Mouse (Mus musculus) spleen, postnatal 10 days (tissue): ENCODE results near the gene Mid1.
"Not testable (repeated sequence)": the region's sequence is repeated elsewhere in the genome, so short reads cannot be mapped to it uniquely, and the experiment has no call there.

Source experiments
- DNase-seq, 2 experiments: peaks; one replicate each; pipeline ENCODE4 v3.0.0; 2021 to 2022; ENCODE audit warnings: low spot score in 2 of 2

Gene Mid1

DNA sequence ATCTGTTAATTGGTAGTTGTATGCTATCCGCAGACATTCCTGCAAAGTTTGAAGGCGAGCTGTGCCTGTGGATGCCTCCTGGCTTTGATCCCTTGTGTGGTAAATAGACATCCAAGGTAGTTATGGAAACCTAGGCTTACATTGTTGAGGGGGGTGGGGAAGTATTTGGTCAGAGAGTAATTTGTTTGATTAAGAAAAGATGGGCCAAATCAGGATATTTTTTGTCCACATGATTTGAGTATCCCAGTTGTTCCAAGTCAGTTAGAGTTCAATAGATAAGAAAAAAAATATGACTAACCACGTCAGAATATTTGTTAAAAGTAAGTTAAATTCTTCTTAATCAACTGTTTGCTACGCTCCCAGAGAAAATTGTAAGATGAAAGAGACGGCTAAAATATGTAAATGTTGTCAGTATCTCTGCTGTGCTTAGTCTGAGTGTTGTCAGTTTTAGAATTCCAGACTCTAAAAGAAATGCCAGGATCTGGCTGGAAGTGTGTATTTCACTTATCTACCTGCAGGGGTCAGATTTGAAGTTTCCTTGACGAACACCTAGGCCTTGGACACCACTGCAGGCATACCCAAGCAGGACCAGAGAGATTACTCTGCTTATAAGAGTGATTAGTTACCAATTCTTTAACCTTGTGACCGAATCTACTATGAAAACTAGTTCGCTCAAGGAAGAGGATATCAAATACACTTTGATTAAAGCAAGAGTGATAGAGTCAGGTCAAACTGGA, 198.7 kb downstream of the Mid1 start:
- DNase-seq, result no peak

DNA sequence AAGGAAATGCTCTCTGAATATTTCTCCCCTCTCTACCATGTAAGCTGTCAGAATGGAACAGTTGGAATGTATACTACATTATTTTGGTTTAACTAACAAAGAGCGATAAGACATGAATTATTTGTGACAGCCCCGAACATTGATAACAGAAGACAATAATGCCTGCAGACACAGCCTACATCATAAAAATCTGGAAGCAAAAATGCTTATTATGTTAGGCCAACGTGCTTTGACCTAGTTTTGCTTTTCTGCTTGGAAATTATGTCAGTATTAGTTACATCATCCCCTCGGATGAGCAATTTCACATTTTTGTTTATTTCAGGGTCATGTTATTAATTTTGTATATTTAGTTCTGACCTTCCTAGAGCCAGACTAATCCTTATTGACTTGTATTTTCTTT, 205.5 kb downstream of the Mid1 start:
- no peak for DNase-seq

DNA sequence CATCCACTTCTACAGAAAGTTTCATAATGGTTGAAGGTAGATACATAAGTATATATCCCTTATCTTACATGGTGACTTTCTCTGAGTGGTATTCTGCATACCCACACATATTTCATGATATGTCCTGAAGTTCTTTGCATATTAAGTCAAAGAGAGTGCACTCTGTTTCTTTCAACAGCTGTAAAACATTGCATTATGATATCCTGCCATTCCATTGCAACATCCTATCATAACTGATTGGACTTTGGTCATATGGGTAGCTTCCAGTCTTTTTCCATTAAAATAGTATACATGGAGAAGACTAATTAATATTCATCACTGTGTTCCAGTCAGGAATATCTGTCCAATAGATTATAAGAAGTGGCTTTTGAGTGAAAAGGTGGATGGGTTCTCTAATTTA, 207.1 kb downstream of the Mid1 start:
- no peak for DNase-seq

DNA sequence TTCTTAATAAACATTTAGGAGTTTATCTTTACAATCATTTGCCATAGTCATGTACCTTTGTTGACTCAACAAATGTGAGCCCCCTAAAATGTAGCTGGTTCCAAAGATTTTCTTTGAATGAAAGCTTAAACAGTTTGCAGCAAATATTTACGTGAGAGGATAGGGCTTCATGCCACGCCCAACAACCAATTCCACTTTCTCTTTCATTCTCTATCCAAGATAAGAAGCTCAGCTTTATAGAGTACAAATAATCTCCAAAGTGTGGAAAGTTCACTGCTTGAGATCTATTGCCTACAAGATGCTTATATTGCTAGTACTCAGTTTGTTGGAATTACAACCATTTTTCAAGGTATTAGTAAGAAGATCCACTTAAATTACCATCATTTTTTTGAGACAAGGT, 207.6 kb downstream of the Mid1 start:
- DNase-seq, result no peak

DNA sequence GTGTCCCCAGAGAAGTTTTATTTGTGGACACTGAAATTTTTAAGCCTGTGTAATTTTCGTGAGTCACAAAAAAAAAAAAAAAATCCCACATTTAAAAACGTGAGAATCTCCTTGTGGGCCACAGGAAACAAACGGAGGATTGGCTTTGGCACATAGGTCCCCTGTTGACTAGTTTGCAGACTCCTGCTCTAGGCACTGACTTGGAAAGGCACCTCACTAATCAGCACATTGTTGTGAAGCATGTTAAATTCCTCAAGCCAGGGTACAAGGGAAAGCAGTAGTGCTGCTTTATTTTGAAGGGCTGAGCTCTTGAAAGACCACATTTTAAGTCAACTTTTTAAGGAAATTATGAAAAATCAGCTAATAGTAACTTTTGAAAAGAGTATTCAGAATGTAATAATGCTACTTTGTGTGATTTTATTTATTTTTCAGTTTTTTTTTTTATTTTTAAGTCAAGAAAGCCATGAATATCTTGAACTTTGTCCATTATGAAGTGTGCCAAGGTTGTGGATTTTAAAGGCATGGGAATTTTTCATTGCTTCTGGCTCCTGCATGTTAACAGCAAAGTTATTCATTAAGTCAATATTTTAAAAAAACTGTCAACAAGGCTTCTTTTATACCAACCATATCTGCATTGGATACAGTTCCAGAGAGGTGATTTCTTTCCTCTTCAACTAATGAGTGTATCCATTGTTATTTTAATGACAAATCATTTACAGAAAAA, 214.4 kb downstream of the Mid1 start:
- DNase-seq, result no peak

DNA sequence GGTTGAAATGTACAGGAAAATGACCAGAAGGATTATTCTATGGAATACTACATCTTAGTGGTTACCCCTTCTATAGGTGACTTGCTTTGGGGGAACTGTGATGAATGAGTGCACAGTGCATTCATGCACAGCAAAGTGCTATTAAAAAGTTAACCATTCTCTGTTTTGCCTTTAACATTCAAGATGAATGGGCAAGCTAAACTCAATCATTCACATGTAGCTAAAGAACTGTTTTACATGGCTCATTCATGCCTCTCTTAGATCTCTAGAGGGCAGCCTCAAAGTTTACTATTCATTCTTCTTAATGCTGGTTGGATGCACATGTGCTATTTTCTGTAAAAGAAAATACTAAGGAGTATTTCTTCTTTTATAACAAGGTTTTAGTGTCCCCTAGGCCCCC, 217.9 kb downstream of the Mid1 start:
- no peak for DNase-seq

DNA sequence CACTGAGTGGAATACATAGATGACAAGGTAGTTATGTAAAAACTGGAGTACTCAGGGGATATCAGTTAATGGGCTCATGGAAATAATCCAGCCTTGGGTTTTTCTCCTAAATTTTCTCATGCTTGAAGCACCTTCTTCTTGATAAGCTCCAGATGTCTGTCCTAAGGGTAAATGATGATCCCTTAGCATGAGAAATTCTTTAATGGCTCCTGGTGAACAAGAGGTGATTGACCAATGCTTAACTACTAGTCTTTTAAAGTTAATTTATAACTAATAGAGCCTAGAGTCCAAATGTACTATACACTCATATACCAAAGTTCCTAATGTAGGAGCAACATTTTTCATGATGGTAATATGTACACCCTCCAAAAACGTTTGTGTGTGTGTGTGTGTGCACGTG, 218.7 kb downstream of the Mid1 start:
- no peak for DNase-seq

DNA sequence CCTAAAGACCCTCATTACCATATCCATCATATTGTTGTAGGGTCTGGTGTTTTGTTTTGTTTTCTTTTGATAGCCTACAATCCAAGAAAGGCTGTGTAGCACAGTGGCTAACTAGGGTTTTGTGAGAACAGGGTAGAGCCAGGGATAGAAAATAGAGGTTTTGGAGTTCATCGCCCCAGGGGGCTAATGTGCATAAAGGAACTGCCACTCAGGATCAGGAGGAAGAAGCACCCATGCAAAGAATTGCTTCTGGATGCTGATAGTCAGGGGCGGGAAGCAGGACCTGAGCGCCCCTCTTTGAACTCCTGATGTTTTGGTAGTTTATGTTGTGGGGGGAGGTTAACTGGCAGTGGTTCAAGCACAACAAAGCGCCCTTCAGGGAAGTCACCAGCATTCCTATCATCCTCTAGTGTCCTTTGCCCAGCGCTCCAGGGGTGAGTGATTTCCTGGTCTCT, 221.1 kb downstream of the Mid1 start:
- no peak for DNase-seq

DNA sequence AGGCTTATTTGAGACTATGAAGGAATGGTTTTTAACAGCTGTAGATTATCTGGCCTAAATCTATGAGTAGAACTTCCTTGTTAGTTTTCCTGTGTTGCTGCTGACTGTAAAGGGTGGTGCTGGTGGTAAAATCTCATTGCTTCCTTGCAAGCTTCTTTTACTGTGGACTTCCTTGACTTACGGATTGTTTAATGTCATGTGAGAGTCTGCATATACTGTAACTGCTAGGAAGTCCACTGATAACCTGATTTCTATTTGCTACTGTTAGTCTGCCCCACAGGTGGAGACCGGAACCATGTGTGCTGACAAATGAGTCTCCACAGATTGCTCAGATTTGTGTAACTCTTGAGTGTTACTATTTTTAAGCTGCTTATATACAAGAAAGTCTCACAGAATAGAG, 224.9 kb downstream of the Mid1 start:
- DNase-seq, result no peak

DNA sequence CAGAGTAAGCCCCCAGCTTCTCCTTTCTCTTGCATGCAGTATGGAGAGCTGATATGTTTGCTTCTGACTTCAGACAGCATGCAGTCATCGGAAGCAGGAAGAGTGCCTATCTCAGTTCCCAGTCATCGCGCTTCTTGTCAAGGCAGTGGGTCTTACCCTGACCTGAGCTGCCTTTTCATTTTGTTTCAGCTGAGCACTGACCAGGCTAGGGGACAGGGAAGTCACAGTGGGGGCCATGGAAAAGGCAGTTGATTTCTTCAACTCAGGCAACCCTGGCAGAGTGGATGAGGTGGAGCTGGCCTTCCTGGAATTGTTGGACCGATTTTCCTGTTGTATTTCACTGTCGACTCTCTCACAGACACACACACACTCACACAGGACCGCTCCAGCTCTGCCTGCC, 230.7 kb downstream of the Mid1 start:
- no peak for DNase-seq

DNA sequence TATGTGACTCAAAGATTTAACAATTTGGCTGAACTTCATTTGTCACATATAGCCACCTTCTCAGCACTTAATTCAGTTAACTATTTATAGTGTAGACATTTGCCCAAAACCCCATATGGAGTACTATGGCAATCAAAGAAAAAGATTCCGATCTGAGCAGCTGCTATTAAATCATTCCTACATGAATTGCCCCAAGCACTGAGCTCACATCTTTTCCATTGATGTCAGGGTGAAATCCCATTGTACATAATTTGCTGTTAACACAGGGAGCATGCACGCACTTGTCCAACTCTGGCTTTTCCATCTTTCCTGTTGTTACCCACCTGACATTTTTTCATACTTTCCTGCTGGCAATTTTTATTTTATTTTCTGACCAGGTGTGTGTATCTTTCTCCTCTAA, 237.5 kb downstream of the Mid1 start:
- no peak for DNase-seq

DNA sequence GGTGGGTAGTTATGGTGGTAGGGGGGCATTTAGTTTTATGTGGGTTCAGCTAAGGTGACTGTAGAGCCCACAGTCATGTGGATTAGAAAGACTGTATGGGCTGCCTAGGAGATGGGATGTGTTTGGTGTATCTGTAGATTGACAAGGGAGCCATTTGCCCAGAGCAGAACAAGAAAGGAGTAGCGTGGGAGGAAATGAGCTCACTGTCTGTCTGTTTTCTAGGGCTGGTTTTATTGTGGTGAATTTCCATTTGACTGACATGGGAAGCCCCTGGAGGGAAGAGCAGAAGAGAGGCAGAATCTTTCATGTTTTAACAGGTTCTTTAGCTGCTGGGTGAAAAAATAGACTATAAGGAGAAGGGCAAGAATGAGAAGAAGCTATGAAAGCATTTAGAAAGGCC, 238.4 kb downstream of the Mid1 start:
- DNase-seq, result no peak

DNA sequence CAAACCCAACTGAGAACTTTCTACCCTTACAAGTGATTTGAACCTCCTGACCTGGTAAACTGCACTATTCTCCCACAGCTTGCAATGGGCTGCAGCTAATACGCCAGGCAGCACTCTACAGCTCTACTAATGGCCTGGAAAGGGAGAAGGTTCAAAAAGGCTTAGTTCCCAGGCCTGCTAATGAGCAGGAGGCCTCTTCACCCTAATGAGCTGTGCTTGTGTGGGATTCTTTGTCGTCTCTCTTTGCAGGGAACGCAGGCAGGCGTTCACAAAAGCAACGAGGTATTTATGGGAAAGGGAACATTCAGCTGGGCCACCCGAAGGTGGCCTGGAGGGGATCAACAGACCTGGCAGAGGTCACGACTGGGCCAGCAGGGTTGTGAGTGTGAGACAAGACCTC, 240.6 kb downstream of the Mid1 start:
- DNase-seq, result no peak

DNA sequence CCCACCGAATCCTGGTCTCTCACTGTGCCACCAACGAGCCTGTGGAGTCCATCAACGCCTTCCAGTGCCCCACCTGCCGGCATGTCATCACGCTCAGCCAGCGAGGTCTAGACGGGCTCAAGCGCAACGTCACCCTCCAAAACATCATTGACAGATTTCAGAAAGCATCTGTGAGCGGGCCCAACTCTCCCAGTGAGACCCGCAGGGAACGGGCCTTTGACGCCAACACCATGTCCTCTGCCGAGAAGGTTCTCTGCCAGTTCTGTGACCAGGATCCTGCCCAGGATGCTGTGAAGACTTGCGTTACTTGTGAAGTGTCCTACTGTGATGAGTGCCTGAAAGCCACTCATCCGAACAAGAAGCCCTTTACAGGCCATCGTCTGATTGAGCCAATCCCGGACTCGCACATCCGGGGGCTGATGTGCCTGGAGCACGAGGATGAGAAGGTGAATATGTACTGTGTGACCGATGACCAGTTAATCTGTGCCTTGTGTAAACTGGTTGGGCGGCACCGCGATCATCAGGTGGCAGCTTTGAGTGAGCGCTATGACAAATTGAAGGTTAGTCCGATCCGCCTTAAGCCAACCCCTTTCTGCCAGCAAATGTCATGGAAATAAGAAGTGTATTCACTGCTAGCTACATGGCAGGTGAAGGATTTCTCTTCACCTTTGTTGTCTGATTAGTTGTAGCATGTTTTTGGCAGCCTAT, 242.3 kb downstream of the Mid1 start:
- DNase-seq, result no peak

DNA sequence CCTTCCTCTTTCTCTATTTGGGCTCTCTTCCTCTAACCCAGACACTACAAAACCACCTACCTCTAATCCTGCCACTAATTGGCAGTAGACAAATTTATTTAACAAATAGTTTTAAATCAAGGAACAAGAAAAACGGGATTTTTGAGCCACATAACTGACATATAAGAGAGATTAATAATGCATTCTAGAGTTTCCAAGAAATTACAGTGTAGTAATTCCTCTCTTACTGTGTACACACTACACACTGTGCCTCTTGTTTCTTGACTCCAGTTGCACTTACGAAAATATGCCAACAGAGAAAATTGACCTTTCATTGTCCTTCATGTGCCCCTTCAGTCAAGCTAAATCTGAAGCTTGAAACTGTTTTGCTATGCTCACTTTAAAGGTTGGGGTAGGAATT, 245.9 kb downstream of the Mid1 start:
- DNase-seq, result no peak

DNA sequence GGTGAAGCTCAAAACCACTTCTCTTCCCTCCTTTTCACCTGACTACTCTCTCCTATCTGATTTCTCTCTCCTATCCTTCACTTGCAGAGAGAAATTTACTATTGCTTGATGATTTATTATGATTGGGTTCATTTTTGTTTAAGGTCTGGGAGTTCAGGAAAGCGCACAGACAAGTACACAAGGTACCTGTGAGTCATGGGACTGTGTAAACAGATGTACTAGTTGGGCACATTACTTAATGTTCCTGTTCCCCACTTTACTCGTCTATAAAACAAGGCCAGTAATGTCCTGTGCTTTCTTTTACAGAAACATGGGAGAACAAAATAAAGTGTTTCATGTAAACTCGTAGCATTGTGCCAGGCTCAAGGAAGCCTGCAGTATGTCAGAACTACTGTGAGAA, 248.2 kb downstream of the Mid1 start:
- DNase-seq, result no peak

DNA sequence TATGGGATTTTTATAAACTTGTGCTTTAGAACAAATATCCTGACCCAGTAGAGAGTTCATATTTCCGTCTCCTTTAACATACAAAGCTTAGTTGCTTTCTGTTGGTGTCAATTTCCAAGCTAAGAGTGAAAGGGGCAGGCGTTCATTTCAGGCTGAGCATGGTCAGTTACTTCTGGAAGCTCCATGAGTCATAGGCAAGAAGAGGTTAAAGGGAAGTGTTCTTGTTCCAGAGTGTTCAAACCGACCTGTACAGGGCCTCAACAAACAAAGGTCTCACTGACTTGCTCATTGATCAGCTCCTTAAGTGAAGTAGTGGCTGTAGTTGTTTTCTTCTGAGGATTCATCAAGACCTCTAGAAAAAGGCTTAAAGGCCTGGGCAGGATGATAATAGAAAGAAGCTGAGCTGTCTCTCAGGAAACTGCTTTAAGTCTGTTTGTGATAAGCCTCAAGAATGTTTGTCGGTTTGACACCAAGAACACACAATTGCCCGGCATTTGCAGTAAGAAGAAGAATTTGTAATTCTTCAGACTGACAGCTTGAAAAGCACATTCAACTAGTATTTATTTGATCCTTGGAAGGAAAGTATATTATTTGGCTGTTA, 252.2 kb downstream of the Mid1 start:
- no peak for DNase-seq

DNA sequence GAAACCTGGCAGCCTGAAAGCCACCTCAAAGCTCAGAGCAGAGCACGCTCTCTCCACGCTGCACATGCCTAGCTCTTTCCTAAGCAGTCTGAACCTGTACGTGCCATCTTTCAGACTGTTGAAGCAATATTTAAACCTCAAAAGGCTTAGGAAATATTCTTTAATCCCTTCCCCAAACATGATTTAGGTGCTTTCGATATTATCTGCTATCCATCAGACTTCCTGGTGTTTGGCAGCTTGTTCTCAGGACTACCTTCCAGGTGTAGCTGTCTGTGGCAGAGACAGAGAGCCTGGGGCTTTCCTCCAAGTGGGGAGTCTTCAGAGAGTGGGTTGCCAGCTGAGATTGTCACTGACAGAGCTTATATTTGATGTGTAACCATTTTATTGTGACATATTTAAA, 255.5 kb downstream of the Mid1 start:
- DNase-seq, result no peak

DNA sequence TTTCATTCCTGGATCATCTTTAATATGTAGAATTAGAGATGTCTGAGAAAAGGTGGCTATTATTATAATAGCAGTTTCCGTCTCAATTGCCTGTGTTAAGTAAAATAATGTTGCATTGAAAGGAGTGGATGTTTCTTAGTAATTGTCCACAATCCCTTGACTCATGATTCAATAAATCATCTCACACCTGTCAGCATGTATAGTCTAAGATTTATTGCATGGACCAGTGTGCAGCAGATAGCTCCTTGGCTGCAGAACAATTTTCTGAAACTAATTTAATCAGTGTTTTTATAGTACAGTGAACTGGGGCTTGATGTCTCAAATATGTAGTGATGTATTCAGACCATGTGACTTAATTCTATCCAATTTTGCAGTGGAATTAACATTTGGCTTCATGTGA, 265.6 kb downstream of the Mid1 start:
- no peak for DNase-seq

DNA sequence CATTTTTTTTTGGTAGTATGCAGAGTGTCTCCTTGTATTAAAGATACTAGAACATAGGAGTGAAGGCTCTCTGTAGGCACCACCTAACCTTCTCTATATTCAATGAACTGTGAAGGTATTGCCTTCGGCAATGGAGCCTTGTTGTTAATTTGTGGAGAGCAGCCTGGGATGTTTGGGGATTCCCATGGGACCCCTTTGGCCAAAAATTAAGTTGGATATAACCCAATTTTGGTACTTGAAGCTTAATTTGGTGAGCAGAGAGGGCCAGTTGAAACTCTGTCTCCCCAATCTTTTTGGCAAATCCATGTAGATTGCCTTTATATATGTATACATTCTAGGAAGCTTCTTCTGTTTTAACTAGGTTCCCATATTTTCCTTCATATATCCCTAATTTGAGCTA, 284.3 kb downstream of the Mid1 start:
- no peak for DNase-seq

DNA sequence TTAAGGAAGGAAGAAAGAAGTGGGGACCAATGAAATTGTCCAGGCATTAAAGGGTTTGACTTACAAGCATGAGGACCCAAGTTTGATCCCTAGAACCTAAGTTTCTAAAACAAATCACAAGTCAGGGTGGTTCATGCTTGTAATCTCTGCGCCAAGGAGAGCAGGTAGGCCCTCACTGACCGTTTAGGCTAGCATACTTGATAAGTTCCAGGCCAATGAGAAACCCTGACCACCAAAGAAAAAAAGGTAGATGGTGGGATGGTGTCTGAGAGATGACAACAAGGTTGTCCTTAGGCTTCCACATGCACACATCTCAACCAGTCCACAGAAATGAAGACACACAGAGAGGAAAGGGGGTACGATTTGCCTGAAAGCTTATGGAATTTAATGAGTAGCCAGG, 284.8 kb downstream of the Mid1 start:
- peak in 1 of 2 experiments; percentile 2 for DNase-seq

DNA sequence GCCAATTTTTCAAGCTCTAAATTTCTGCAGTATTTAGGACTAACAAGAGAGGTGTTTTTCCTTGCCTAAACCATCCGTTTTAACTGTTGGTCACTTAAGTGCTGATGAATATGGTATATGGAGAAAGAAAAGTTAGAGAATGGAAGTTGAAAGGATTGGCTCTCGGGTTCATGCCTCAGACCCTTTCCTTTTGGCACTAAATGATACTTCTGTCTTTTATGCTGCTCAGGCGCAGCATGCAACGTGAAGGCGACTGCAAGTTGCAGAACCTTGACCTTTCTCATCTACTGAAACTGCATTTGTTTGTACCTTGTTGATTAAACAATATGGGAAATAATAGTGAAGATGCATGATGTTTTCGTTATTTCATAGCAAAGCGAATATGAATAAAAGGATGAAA, 285.5 kb downstream of the Mid1 start:
- DNase-seq, result peak in 1 of 2 experiments; percentile 3

DNA sequence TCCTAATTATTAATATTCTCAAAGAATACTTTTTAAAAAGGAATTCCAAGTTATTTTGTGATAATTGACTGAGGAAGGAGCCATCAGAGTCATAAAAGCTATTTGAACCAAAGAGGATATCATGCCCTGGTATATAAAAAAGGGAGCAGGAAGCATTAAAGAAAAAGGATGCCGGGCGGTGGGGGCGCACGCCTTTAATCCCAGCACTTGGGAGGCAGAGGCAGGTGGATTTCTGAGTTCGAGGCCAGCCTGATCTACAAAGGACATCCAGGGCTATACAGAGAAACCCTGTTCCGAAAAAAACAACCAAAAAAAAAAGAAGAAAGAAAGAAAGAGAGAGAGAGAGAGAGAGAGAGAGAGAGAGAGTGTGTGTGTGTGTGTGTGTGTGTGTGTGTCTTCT, 286.6 kb downstream of the Mid1 start:
- DNase-seq, result not testable (repeated sequence)
